Mouse (Mus musculus) left cerebral cortex, adult 2 months (tissue): ENCODE data around the gene Gm4450. TPM values are rescaled to one million over a fixed set of nuclear protein-coding genes. Genes with fewer than 3 reads are reported as not detected.
A peak's percentile ranks its signal among the peaks of the same experiment; 100 is the strongest.
"Not testable (repeated sequence)": the region's sequence is repeated elsewhere in the genome, so short reads cannot be mapped to it uniquely, and the experiment has no call there.

Source experiments
- DNase-seq, 2 experiments: peaks; one replicate each; pipeline ENCODE4 v3.0.0; 2021 to 2022; ENCODE audit warnings: low spot score in 2 of 2, mixed read lengths in 1 of 2; ENCODE audit errors: extremely low spot score in 1 of 2
- H3K27ac ChIP-seq: fragments of 200-600 bp; 2 replicates; pipeline ENCODE4 v1.8.1; 2022
- H3K4me3 ChIP-seq: fragments of 200-600 bp; 2 replicates; pipeline ENCODE4 v1.8.1; 2022
- CTCF ChIP-seq: fragments of 200-600 bp; IDR thresholded peaks from 2 replicates; pipeline ENCODE4 v1.8.1; 2022; ENCODE audit warnings: antibody characterized with exemption, mild to moderate bottlenecking, moderate library complexity
- intact Hi-C: fragments of 180-260 bp; cut with DNase I; formaldehyde crosslinking; loops from one replicate; pipeline ENCODE4 v1.15.1; 2025
- long read RNA-seq, 2 experiments: library from polyadenylated mRNA; stranded (forward); transcript quantifications; one replicate each; pipeline ENCODE4 v2.0.0; 2021; ENCODE audit warnings: borderline mapping rate in 2 of 2
- total RNA-seq, 2 experiments: library from RNA; stranded (reverse); gene quantifications; 2 replicates each; pipeline ENCODE4 v1.2.3; 2021

Gene Gm4450
- not detected for total RNA-seq
- long read RNA-seq, experiment 1: 0 reads
- long read RNA-seq, experiment 2: 0 reads

GRCm38 (mm10) chr3:98457026-98457425, at the start of gene Gm4450:
Gene Gm4450, minus strand, starts transcription at chr3:98457126.
- DNase-seq, H3K27ac ChIP-seq, intact Hi-C loops, H3K4me3 ChIP-seq: not testable (repeated sequence)

- intact Hi-C loops, DNase-seq, H3K27ac ChIP-seq, H3K4me3 ChIP-seq: not testable (repeated sequence)
Measured at GRCm38 (mm10) chr3:98497401-98497800, 40.5 kb upstream of the Gm4450 start.

- DNase-seq, intact Hi-C loops, H3K4me3 ChIP-seq, H3K27ac ChIP-seq: not testable (repeated sequence)
Measured at GRCm38 (mm10) chr3:98496762-98497161, 39.8 kb upstream of the Gm4450 start.

GRCm38 (mm10) chr3:98495055-98495454, 38.1 kb upstream of the Gm4450 start:
- intact Hi-C loops, H3K27ac ChIP-seq, DNase-seq, H3K4me3 ChIP-seq: not testable (repeated sequence)

DNA sequence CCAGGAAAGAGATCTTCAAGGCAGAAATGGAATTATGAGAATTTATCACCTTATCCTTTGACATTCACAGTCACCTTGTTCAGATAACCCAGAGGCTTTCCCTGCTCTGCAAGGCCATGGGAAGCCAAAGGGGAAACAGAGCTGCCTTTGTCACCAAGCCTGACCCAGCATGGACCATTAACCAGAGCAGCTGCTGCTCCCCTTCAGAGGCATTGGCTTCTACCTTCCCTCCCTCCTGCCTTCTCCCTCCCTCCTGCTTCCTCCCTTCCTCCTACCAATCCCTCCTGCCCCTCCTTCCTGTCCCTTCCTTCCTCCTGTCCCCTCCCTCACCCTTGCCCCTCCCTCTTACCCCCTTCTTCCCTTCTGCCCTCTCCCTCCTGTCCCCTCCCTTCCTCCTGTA, 37.3 kb upstream of the Gm4450 start:
- H3K4me3 ChIP-seq, intact Hi-C loops, H3K27ac ChIP-seq, DNase-seq: not testable (repeated sequence)

DNA sequence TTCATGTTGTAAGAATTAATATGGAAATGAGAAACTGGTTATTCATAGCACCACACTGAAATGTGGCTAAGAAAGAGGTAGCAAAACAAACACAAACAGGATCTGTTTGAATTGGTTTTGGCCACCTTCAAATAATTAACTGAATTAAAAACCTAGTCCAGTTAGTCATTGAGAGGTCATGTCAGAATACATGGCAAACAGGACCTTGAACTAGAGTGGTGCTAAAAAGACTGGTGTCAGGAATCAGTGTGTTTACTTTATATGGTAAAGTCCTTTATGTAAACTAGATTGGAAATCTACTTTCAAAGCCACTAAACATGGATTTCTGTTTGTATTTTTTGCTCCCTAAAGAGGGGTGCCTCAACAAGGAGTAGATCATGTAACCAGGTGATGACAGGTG, 14.6 kb upstream of the Gm4450 start:
- H3K4me3 ChIP-seq, H3K27ac ChIP-seq, DNase-seq, intact Hi-C loops: not testable (repeated sequence)

GRCm38 (mm10) chr3:98471057-98471456, 14.1 kb upstream of the Gm4450 start:
- H3K27ac ChIP-seq, H3K4me3 ChIP-seq, intact Hi-C loops, DNase-seq: not testable (repeated sequence)

GRCm38 (mm10) chr3:98469323-98469722, 12.4 kb upstream of the Gm4450 start:
- intact Hi-C loops, H3K4me3 ChIP-seq, DNase-seq, H3K27ac ChIP-seq: not testable (repeated sequence)

DNA sequence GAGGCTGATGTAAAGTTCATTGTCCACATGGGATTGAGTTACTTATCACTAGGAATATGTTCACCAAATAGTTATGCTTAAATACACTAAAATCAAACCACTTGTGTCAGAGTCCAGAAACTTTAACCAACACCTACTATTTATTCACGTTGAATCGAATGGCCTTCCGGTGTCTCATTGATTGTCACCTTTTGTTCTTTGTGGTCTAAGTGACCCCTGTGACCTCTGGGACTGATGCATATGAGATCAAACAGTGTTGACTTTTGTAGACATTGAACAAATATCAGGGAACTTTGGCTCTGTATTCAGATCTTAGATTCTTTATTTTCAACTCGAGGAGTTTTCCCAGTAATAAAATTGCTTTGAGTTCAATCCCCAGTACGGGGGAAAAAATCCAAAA, 3.1 kb downstream of the Gm4450 start:
- H3K27ac ChIP-seq, intact Hi-C loops, H3K4me3 ChIP-seq, DNase-seq: not testable (repeated sequence)

GRCm38 (mm10) chr3:98443924-98444323, 13.0 kb downstream of the Gm4450 start:
- not testable (repeated sequence) for H3K4me3 ChIP-seq, DNase-seq, H3K27ac ChIP-seq
- intact Hi-C loops: loop anchor here (1.0 kb wide), 1 partner anchor 82 kb away; no protein-coding TSS in a partner anchor

- not testable (repeated sequence) for DNase-seq, H3K27ac ChIP-seq, H3K4me3 ChIP-seq
- intact Hi-C loops: loop anchor here (1.0 kb wide), 1 partner anchor 81 kb away; no protein-coding TSS in a partner anchor
- TF ChIP-seq CTCF: peak; percentile 54
Measured at GRCm38 (mm10) chr3:98443149-98443779, 13.7 kb downstream of the Gm4450 start.

DNA sequence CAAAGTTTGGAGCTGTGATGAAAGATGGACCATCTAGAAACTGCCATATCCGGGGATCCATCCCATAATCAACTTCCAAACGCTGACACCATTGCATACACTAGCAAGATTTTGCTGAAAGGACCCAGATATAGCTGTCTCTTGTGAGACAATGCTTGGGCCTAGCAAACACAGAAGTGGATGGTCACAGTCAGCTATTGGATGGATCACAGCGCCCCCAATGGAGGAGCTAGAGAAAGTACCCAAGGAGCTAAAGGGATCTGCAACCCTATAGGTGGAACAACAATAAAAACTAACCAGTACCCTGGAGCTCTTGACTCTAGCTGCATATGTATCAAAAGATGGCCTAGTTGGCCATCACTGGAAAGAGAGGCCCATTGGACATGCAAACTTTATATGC, 14.7 kb downstream of the Gm4450 start:
- intact Hi-C loops, H3K27ac ChIP-seq, DNase-seq, H3K4me3 ChIP-seq: not testable (repeated sequence)
- TF ChIP-seq CTCF: peak; percentile 1; the same call in 1 of the 2 replicates

GRCm38 (mm10) chr3:98435030-98435429, 21.9 kb downstream of the Gm4450 start:
- Histone ChIP-seq H3K4me3 (no peak overlapping the region), H3K27ac (no peak overlapping the region)
- intact Hi-C loops: no loop called here
- TF ChIP-seq CTCF: no peak
- DNase-seq: no peak
